ENCODE assay signal across 16 mouse cellular contexts in the genomic region with DNA sequence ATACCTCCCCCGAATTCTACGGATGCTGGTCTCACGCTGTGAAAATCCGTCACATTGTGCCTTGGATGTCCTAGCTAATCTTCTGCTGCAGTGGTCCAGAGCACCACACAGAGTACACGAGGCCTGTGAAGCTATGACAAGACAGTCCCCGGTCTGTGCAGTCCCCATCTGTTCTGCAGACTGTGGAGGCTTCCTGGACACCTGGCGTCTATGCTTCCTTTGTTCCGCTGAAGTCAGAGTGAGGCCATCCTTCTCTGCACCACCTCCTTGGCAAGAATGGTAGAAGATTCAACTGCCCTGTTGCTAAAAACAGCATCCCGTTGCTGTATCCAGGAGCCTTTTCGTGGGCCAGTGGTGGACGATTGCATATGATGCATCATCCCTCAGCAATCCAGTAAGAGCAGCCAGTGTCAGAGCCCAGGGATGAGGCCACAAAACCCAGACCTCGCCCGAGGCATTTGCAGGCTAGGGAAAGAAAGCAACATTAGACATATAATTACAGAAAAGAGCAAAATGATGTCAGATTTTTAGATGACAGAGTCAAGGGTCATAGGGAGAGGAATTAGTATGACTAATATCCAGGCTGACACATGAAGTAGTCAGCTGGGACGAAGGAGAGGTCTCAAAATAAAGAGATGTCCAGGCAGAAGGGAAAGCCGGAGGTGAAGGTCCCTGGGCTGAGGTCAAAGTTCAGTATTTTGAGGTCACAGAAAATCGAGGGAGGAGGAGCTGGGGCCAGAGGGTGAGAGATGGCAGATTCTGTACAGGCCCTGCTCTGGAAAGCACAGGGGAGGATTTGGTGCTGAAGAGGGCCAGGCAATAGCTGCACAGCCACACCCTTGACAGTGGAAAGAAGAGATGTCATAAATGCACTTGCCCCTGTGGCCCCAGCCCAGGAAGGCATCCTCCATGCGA. TPM values are rescaled to one million over a fixed set of nuclear protein-coding genes. Genes with fewer than 3 reads are reported as not detected.
DNase-seq lines count a peak whose midpoint lies in the region; ATAC-seq and TF ChIP-seq lines count a peak whose summit lies in the region.
"Had no signal": no experiment of that assay in that cellular context is flagged by ENCODE, and none has a peak within 500 bp of the region (broad histone marks: within the 10 kb centered on the region; RNA-seq: fewer than 3 reads in every experiment).

No protein-coding gene starts in this region.

- no peak overlapping the region for H3K4me2 ChIP-seq in forebrain, embryonic 14.5 days (ENCODE audit: low read length)
- H3K4me2 ChIP-seq: liver, embryonic 13.5 days; midbrain, embryonic 12.5 days had no signal

- no peak overlapping the region for H3K9ac ChIP-seq in forebrain, embryonic 14.5 days (ENCODE audit: low read length)
- H3K9ac ChIP-seq: liver, embryonic 13.5 days; midbrain, embryonic 12.5 days had no signal

- H3K4me3 ChIP-seq in gastrocnemius, adult 2 months: no peak overlapping the region
- H3K4me3 ChIP-seq in C2C12 (ENCODE audit: insufficient read depth, poor library complexity, severe bottlenecking): no peak overlapping the region
- H3K4me3 ChIP-seq in forebrain, embryonic 14.5 days (ENCODE audit: low read depth, low read length): no peak overlapping the region
- no peak overlapping the region for H3K4me3 ChIP-seq in lung, adult 2 months (replicated peaks; ENCODE audit: extremely low read depth, low read depth, low read length)
- H3K4me3 ChIP-seq: liver, embryonic 13.5 days; midbrain, embryonic 12.5 days had no signal

- H3K27ac ChIP-seq in gastrocnemius, adult 2 months: peak overlapping the region; percentile 38; the same call in 1 of the 2 replicates
- no peak overlapping the region for H3K27ac ChIP-seq in forebrain, embryonic 14.5 days (ENCODE audit: low read depth, low read length)
- H3K27ac ChIP-seq: liver, embryonic 13.5 days; midbrain, embryonic 12.5 days had no signal

- no peaks in the 10 kb centered on the region for H3K4me1 ChIP-seq in forebrain, embryonic 14.5 days (ENCODE audit: control insufficient read depth, insufficient read depth, low read length)
- H3K4me1 ChIP-seq in lung, adult 2 months (ENCODE audit: control insufficient read depth, insufficient read depth, low read length): peaks cover 8% of the 10 kb centered on the region
- H3K4me1 ChIP-seq: liver, embryonic 13.5 days; midbrain, embryonic 12.5 days had no signal

- no peaks in the 10 kb centered on the region for H3K36me3 ChIP-seq in C2C12 (ENCODE audit: control insufficient read depth, insufficient read depth)
- H3K36me3 ChIP-seq in forebrain, embryonic 14.5 days (ENCODE audit: control insufficient read depth, insufficient read depth, low read length): no peaks in the 10 kb centered on the region
- H3K36me3 ChIP-seq: liver, embryonic 13.5 days; midbrain, embryonic 12.5 days had no signal

- peak; percentile 38 for DNase-seq in gastrocnemius, adult 2 months
- DNase-seq in gastrocnemius, postnatal 4 days (ENCODE audit: low spot score in 2 of 2): no peak
- peak; percentile 54 for DNase-seq in brain, adult 2 months (ENCODE audit: low read depth, low spot score)
- DNase-seq in thymus, postnatal 10 days (ENCODE audit: low spot score in 2 of 2): peak; percentile 18 to 33
- DNase-seq in forebrain, embryonic 14.5 days (ENCODE audit: low spot score): no peak
- no peak for DNase-seq in lung, adult 2 months
- DNase-seq: adrenal gland, postnatal 10 days; heart, postnatal 36 days; kidney, postnatal 25 days; layer of hippocampus, postnatal 36 days; left cerebral cortex, postnatal 4 days; liver, embryonic 13.5 days; lung, postnatal 10 days; right cerebral cortex, postnatal 14 days had no signal

- no peaks in the 10 kb centered on the region for H3K79me3 ChIP-seq in C2C12 (ENCODE audit: low read depth)

- H3K79me2 ChIP-seq in C2C12 (ENCODE audit: control insufficient read depth, insufficient read depth): no peaks in the 10 kb centered on the region

- intact Hi-C loops in gastrocnemius, adult 2 months (cut with DNase I): no loop called here

- ATAC-seq in forebrain, embryonic 14.5 days: no peak

- H3ac ChIP-seq in C2C12 (ENCODE audit: control insufficient read depth, insufficient read length, low read depth): no peak overlapping the region

- no peaks in the 10 kb centered on the region for H3K9me3 ChIP-seq in forebrain, embryonic 14.5 days (replicated peaks; ENCODE audit: control insufficient read depth, low read length)
- H3K9me3 ChIP-seq: liver, embryonic 13.5 days; midbrain, embryonic 12.5 days had no signal

- no peak for TF ChIP-seq CTCF in gastrocnemius, adult 2 months (IDR thresholded peaks at IDR 0.05)
- no peak for TF ChIP-seq CTCF in C2C12 (IDR thresholded peaks at IDR 0.05; ENCODE audit: control insufficient read depth, insufficient read depth, insufficient read length)
- TF ChIP-seq CTCF in lung, adult 2 months (IDR thresholded peaks at IDR 0.05; ENCODE audit: insufficient read depth, low read length): no peak

- H3K27me3 ChIP-seq in C2C12 (ENCODE audit: control insufficient read depth, insufficient read depth, insufficient read length): no peaks in the 10 kb centered on the region
- no peaks in the 10 kb centered on the region for H3K27me3 ChIP-seq in forebrain, embryonic 14.5 days (replicated peaks; ENCODE audit: control insufficient read depth, insufficient read depth, low read length)
- H3K27me3 ChIP-seq: liver, embryonic 13.5 days; midbrain, embryonic 12.5 days had no signal

- 80% methylated on average over 17 of the region's 17 CpGs for WGBS in forebrain, embryonic 14.5 days
- 76% methylated on average over 17 of the region's 17 CpGs for WGBS in lung, adult 2 months

- no peak for TF ChIP-seq POLR2A in lung, adult 2 months (IDR thresholded peaks at IDR 0.05; ENCODE audit: borderline replicate concordance, extremely low read depth, low read depth, low read length)

TF ChIP-seq in C2C12, 6 proteins besides CTCF, POLR2A, EP300 and RAD21:
- no peak for TF ChIP-seq MYOG (IDR thresholded peaks at IDR 0.05; ENCODE audit: control insufficient read depth, extremely low read depth, insufficient read length)
- peak; percentile 42 for TF ChIP-seq MYOD1 (IDR thresholded peaks at IDR 0.05; ENCODE audit: control insufficient read depth, insufficient read length, low read depth)
- no peak for TF ChIP-seq MAX (IDR thresholded peaks at IDR 0.05)
- no peak for TF ChIP-seq FOSL1 (IDR thresholded peaks at IDR 0.05; ENCODE audit: insufficient read depth, low read length, poor library complexity, severe bottlenecking)
- TF ChIP-seq USF1 (IDR thresholded peaks at IDR 0.05; ENCODE audit: low read depth): no peak
- peak; percentile 23 for TF ChIP-seq CEBPB (IDR thresholded peaks at IDR 0.05; ENCODE audit: low read depth)

RNA-seq across cellular contexts. Expression of a gene that starts 38.3 kb away (rescaled TPM):
- total RNA-seq in gastrocnemius, adult 2 months (2021): 10 to 100 TPM; 24.4 to 24.5 TPM
- total RNA-seq in gastrocnemius, postnatal 4 days (2021): 10 to 100 TPM; 47.6 to 52.3 TPM
- polyA plus RNA-seq in C2C12 (2012; fragmentation: generic; extraction: Trizol): 12.4 TPM
- 39.7 and 45.8 TPM in 2 replicates for polyA plus RNA-seq in forebrain, embryonic 14.5 days (2014; fragmentation: Nextera tagmentation; extraction: Ambion mirVana)
- 20.3 and 27.1 TPM in 2 replicates for polyA plus RNA-seq in lung, adult 2 months (2012; rRNA removed)

RNA-seq across cellular contexts. Expression of a gene that starts 55.2 kb away (rescaled TPM):
- 10 to 100 TPM; 13.0 to 24.8 TPM for total RNA-seq in gastrocnemius, adult 2 months (2021)
- 10 to 100 TPM; 75.9 to 99.2 TPM for total RNA-seq in gastrocnemius, postnatal 4 days (2021)
- polyA plus RNA-seq in C2C12 (2012; fragmentation: generic; extraction: Trizol): 0.48 TPM
- 3.0 and 3.8 TPM in 2 replicates for polyA plus RNA-seq in forebrain, embryonic 14.5 days (2014; fragmentation: Nextera tagmentation; extraction: Ambion mirVana)
- 50.8 and 53.9 TPM in 2 replicates for polyA plus RNA-seq in lung, adult 2 months (2012; rRNA removed)

Comparison
In these comparisons a context has a peak if more than half of its experiments do, and no peak if none do; other contexts are left out.
1. DNase-seq: peak in gastrocnemius, adult 2 months (single experiment), brain, adult 2 months (single experiment) and thymus, postnatal 10 days (2 of 2); none in gastrocnemius, postnatal 4 days (0 of 2), forebrain, embryonic 14.5 days (single experiment) and lung, adult 2 months (single experiment).
2. RNA of a gene that starts 55.2 kb away (polyA plus RNA-seq): 50.8 to 53.9 TPM in lung, adult 2 months; 3.0 to 3.8 TPM in forebrain, embryonic 14.5 days and 0.48 TPM in C2C12 (single experiment); every median in the first group is over 10 times any median in the second.